Mouse (Mus musculus): ENCODE measurements around the gene Rnf111. TPM values are rescaled to one million over a fixed set of nuclear protein-coding genes. Genes with fewer than 3 reads are reported as not detected.
"Not testable (repeated sequence)": the region's sequence is repeated elsewhere in the genome, so short reads cannot be mapped to it uniquely, and the experiment has no call there.

Gene Rnf111
- total RNA-seq, 4 experiments from 2014 or later, result 16.2 to 21.6 (median 19.5) TPM

GRCm38 (mm10) chr9:70496990-70497389 lies 6.5 kb downstream of the Rnf111 start:
- DNase-seq (ENCODE audit: low spot score), result no peak

GRCm38 (mm10) chr9:70493038-70493437 lies 10.5 kb downstream of the Rnf111 start:
- DNase-seq (ENCODE audit: low spot score), result no peak

GRCm38 (mm10) chr9:70491176-70491575 lies 12.3 kb downstream of the Rnf111 start:
- DNase-seq (ENCODE audit: low spot score), result no peak

GRCm38 (mm10) chr9:70487401-70487800 lies 16.1 kb downstream of the Rnf111 start:
- DNase-seq (ENCODE audit: low spot score), result no peak

GRCm38 (mm10) chr9:70485840-70486239 lies 17.7 kb downstream of the Rnf111 start:
- no peak for DNase-seq (ENCODE audit: low spot score)

GRCm38 (mm10) chr9:70483495-70483894 lies 20.0 kb downstream of the Rnf111 start:
- DNase-seq (ENCODE audit: low spot score), result no peak

GRCm38 (mm10) chr9:70481872-70482271 lies 21.7 kb downstream of the Rnf111 start:
- no peak for DNase-seq (ENCODE audit: low spot score)

GRCm38 (mm10) chr9:70477229-70477628 lies 26.3 kb downstream of the Rnf111 start:
- DNase-seq (ENCODE audit: low spot score), result no peak

GRCm38 (mm10) chr9:70475777-70476270 lies 27.7 kb downstream of the Rnf111 start:
- no peak for DNase-seq (ENCODE audit: low spot score)

GRCm38 (mm10) chr9:70473400-70473799 lies 30.1 kb downstream of the Rnf111 start:
- DNase-seq (ENCODE audit: low spot score), result no peak

- DNase-seq (ENCODE audit: low spot score), result not testable (repeated sequence)
Measured at GRCm38 (mm10) chr9:70463091-70463490, 40.4 kb downstream of the Rnf111 start.

- no peak for DNase-seq (ENCODE audit: low spot score)
Measured at GRCm38 (mm10) chr9:70452371-70452770, 51.2 kb downstream of the Rnf111 start.

- DNase-seq (ENCODE audit: low spot score), result no peak
Measured at GRCm38 (mm10) chr9:70449072-70449471, 54.5 kb downstream of the Rnf111 start.

- peak; percentile 39 for DNase-seq (ENCODE audit: low spot score)
Measured at GRCm38 (mm10) chr9:70439959-70440358, 63.6 kb downstream of the Rnf111 start.

- DNase-seq (ENCODE audit: low spot score), result no peak
Measured at GRCm38 (mm10) chr9:70422661-70423060, 80.9 kb downstream of the Rnf111 start.

- DNase-seq (ENCODE audit: low spot score), result peak; percentile 84
Measured at GRCm38 (mm10) chr9:70421257-70422056, 82.1 kb downstream of the Rnf111 start, which contains the start of gene Ccnb2. TSS of gene Ccnb2 (minus strand) at chr9:70421547.

GRCm38 (mm10) chr9:70416412-70416811 lies 87.1 kb downstream of the Rnf111 start:
- DNase-seq (ENCODE audit: low spot score), result no peak

GRCm38 (mm10) chr9:70413038-70413437 lies 90.5 kb downstream of the Rnf111 start:
- no peak for DNase-seq (ENCODE audit: low spot score)

- no peak for DNase-seq (ENCODE audit: low spot score)
Measured at GRCm38 (mm10) chr9:70410668-70411067, 92.9 kb downstream of the Rnf111 start.

- no peak for DNase-seq (ENCODE audit: low spot score)
Measured at GRCm38 (mm10) chr9:70409743-70410142, 93.8 kb downstream of the Rnf111 start.

- DNase-seq (ENCODE audit: low spot score), result no peak
Measured at GRCm38 (mm10) chr9:70408791-70409190, 94.7 kb downstream of the Rnf111 start.

- no peak for DNase-seq (ENCODE audit: low spot score)
Measured at GRCm38 (mm10) chr9:70406596-70406995, 96.9 kb downstream of the Rnf111 start.

- DNase-seq (ENCODE audit: low spot score), result no peak
Measured at GRCm38 (mm10) chr9:70401937-70402539, 101.5 kb downstream of the Rnf111 start.

Measured in heart, adult 8-10 months (tissue).